Mouse (Mus musculus): ENCODE data around the gene Pde9a. TPM values are rescaled to one million over a fixed set of nuclear protein-coding genes. Genes with fewer than 3 reads are reported as not detected.

Pde9a gene
- polyA plus RNA-seq, 1 experiment from 2014 or later = 31.5 TPM

DNA sequence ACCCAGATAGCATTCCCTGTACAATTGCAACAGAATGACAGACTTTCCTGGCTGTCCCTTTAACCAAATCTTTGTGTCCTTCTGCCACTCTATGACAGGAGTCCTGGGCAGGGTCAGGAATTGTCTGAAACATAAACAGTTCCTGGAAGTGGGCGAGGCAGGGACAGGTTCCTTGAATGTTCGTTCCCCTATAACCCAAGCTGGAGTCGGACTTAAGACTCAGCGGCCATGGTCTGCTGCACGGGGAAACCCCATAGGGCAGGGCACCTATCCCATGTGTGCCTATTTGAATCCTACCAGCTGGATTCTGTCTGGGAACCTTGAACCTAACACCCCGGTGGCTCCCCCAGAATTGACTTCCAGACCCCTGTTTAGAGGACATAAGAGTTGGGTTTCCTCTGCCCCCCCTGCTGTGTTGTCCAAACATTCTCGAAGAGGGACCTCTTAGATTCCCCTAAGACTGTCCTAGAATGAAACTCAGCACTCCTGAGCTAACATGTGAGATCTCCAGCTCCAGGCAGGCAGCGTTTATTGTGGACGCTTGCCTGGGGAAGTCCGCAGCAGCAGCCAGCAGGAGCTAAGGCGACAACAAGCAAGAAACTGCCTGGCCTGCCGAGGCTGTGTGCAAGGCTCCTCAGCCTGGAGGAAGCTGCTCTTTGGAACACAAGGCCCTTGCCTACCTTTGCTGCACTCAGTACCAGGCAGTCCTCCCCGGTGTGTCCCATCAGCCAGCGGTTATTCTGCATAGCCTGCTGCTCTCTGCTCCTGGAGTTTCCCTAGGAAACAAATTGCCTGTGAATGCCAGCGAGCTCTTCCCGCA, 48.2 kb downstream of the Pde9a start:
- H3K9me3 ChIP-seq (ENCODE audit: control insufficient read depth, low read length) = peaks cover 3% of the 10 kb centered on the region; the same call in 1 of the 2 replicates
- no peak overlapping the region for H3K4me3 ChIP-seq (ENCODE audit: low read length)
- peaks cover 10% of the 10 kb centered on the region; the same call in 1 of the 2 replicates for H3K36me3 ChIP-seq (ENCODE audit: control insufficient read depth, insufficient read depth, low read length)
- H3K4me2 ChIP-seq (ENCODE audit: low read depth, low read length) = peak overlapping the region; percentile 21; the same call in 1 of the 2 replicates
- no peaks in the 10 kb centered on the region for H3K27me3 ChIP-seq (ENCODE audit: control insufficient read depth, insufficient read depth, low read depth, low read length)
- ATAC-seq (ENCODE audit: low read depth) = no peak
- peaks cover 18% of the 10 kb centered on the region for H3K4me1 ChIP-seq (replicated peaks; ENCODE audit: control insufficient read depth, insufficient read depth, low read length)
- H3K9ac ChIP-seq (ENCODE audit: low read length) = peak overlapping the region; percentile 27; the same call in 1 of the 2 replicates
- H3K27ac ChIP-seq (ENCODE audit: low read length) = peak overlapping the region; percentile 28; the same call in 1 of the 2 replicates
- 18% methylated on average over 16 of the region's 16 CpGs for WGBS

DNA sequence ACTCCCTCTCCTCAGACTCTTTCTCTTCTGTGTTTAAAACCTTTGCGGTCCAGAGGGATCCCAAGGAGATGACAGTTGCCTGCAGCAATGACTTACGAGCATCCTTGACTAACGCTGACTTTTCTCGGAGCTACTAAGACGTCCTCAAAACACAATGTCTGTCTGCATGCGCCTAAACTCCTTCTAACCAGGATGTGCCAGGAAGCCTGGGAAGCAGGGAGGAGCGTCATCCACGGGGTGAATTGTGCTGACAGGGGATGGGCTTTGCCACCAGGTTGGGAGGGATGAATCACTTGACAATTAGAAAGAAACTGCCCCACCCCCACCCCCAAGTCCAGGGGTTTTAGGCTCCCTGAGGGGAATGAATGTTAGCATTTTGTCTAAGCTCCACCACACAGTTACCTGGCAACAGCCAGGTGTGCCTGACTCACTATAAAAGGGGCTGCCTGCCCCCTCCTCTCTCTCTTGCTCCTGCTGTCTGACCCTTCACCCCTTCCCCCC, 48.9 kb downstream of the Pde9a start:
- Histone ChIP-seq H3K9ac (ENCODE audit: low read length) (no peak overlapping the region; the same call in 1 of the 2 replicates), H3K4me3 (ENCODE audit: low read length) (no peak overlapping the region), H3K4me2 (ENCODE audit: low read depth, low read length) (no peak overlapping the region), H3K27ac (ENCODE audit: low read length) (no peak overlapping the region), H3K9me3 (ENCODE audit: control insufficient read depth, low read length) (no peaks in the 10 kb centered on the region), H3K4me1 (replicated peaks; ENCODE audit: control insufficient read depth, insufficient read depth, low read length) (peaks cover 18% of the 10 kb centered on the region), H3K27me3 (ENCODE audit: control insufficient read depth, insufficient read depth, low read depth, low read length) (no peaks in the 10 kb centered on the region), H3K36me3 (ENCODE audit: control insufficient read depth, insufficient read depth, low read length) (0 out of 2 replicates have a peak, but pooled peaks cover 5% of the 10 kb centered on the region)
- whole genome bisulfite sequencing = 14% methylated on average over 8 of the region's 8 CpGs
- ATAC-seq (ENCODE audit: low read depth) = no peak

DNA sequence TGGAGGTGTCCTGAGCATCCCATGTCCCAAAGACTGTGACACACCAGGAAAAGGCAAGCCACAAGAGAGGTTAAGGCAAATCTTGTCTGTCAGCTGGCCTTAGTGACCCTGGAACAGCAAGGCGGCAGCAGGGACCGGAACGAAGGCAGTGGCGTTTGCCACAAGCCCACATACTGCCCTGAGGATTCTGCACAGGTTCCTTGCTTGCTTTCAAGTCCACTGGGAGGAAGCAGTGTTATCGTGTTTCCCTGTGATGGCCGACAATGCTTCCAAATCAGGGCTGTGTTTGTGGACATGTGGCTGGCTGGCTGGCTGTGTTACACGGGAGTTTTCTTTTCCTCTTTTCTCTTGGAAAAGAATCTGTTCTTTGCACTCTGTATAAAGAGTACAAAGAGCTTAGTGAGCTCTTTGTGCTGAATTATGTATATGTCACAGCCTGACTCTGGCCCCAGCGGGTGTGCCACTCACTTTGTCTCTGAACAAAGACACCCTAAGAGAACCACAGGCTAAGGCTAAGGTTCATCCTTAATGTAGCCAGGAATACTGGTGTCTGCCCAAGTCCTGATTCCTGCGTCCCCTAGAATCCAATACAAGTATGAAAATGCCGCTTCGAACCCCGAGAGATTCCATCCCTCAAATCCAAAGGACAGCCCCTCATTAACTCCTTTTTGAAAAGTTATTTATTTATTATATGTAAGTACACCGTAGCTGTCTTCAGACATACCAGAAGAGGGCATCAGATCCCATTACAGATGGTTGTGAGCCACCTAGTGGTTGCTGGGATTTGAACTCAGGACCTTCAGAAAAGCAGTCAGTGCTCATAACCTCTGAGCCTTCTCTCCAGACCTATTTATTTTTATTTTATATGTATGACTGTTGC, 50.2 kb downstream of the Pde9a start:
- H3K9me3 ChIP-seq (ENCODE audit: control insufficient read depth, low read length) = no peaks in the 10 kb centered on the region
- WGBS = 77% methylated on average over 13 of the region's 13 CpGs
- H3K9ac ChIP-seq (ENCODE audit: low read length) = no peak overlapping the region
- no peak overlapping the region for H3K27ac ChIP-seq (ENCODE audit: low read length)
- H3K36me3 ChIP-seq (ENCODE audit: control insufficient read depth, insufficient read depth, low read length) = no peaks in the 10 kb centered on the region
- H3K4me1 ChIP-seq (replicated peaks; ENCODE audit: control insufficient read depth, insufficient read depth, low read length) = peaks cover 18% of the 10 kb centered on the region
- no peak for ATAC-seq (ENCODE audit: low read depth)
- no peaks in the 10 kb centered on the region for H3K27me3 ChIP-seq (ENCODE audit: control insufficient read depth, insufficient read depth, low read depth, low read length)
- H3K4me3 ChIP-seq (ENCODE audit: low read length) = no peak overlapping the region
- H3K4me2 ChIP-seq (ENCODE audit: low read depth, low read length) = no peak overlapping the region

DNA sequence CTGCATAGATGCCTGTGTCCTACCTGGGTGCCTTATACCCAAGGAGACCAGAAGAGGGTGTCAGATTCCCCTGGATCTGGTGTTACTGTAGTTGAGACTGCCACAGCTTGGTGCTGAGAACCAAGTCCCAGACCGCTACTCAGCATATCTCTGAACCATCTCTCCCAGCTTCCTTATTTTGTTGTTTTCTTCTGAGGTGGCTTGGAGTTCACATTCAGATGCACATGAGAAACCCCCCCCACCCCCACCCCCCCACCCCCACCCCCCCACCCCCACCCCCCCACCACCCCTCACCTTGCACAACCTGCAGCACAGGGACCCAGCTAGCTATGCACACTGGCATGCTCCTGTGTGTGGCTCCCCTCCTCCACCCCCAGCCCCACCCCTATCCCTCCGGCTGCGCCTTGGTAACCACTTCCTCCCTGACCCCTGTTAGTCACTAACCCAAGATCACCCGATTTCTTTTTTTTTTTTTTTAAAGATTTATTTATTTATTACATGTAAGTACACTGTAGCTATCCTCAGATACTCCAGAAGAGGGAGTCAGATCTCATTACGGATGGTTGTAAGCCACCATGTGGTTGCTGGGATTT, 50.9 kb downstream of the Pde9a start:
- H3K27me3 ChIP-seq (ENCODE audit: control insufficient read depth, insufficient read depth, low read depth, low read length) = no peaks in the 10 kb centered on the region
- no peak overlapping the region for H3K9ac ChIP-seq (ENCODE audit: low read length)
- H3K36me3 ChIP-seq (ENCODE audit: control insufficient read depth, insufficient read depth, low read length) = no peaks in the 10 kb centered on the region
- no peak overlapping the region for H3K27ac ChIP-seq (ENCODE audit: low read length)
- H3K9me3 ChIP-seq (ENCODE audit: control insufficient read depth, low read length) = no peaks in the 10 kb centered on the region
- WGBS = 76% methylated on average over 4 of the region's 5 CpGs
- no peak for ATAC-seq (ENCODE audit: low read depth)
- peaks cover 18% of the 10 kb centered on the region for H3K4me1 ChIP-seq (replicated peaks; ENCODE audit: control insufficient read depth, insufficient read depth, low read length)
- no peak overlapping the region for H3K4me2 ChIP-seq (ENCODE audit: low read depth, low read length)
- no peak overlapping the region for H3K4me3 ChIP-seq (ENCODE audit: low read length)

DNA sequence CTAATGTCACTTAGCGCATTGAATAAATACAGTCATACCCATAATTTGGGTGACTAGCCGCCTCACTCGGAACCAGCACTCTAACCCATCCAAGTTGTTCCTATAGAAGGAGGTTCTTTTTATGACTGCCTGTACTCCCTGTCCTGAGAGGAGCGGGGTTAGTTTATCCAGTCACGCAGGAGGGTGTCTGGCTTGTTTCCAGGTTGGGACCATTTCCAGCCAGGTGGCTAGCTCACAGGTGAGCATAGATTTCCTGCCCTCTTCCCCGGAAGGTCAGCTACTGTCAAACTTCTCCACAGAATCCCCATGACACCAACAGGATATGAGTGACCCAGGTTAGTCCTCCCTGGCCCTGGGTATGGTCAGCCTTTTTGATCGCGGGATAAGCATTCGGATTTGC, 51.5 kb downstream of the Pde9a start:
- Histone ChIP-seq H3K9ac (ENCODE audit: low read length) (no peak overlapping the region), H3K4me3 (ENCODE audit: low read length) (no peak overlapping the region), H3K27me3 (ENCODE audit: control insufficient read depth, insufficient read depth, low read depth, low read length) (no peaks in the 10 kb centered on the region), H3K36me3 (ENCODE audit: control insufficient read depth, insufficient read depth, low read length) (no peaks in the 10 kb centered on the region), H3K4me1 (replicated peaks; ENCODE audit: control insufficient read depth, insufficient read depth, low read length) (peaks cover 15% of the 10 kb centered on the region), H3K4me2 (ENCODE audit: low read depth, low read length) (no peak overlapping the region), H3K27ac (ENCODE audit: low read length) (no peak overlapping the region), H3K9me3 (ENCODE audit: control insufficient read depth, low read length) (no peaks in the 10 kb centered on the region)
- 87% methylated on average over 9 of the region's 9 CpGs for WGBS
- ATAC-seq (ENCODE audit: low read depth) = no peak

DNA sequence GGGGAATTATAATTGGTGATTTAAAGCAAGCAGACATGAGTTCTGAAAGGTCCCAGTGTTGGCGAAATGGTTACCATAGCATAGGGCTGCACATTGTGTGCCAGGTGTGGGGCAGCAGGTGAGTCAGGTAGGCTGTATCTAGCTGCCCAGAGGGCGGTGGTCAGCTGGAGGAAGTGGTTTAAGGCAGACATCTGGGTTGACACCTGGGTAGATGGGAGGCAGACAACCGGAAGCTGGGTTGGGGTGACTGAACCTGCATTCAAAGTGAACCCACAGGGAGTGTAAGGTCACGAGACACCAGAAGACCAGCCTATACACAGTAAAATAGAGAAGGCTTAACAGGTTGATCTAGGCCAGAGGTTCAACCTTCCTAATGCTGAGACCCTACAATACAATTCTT, 54.0 kb downstream of the Pde9a start:
- H3K9ac ChIP-seq (ENCODE audit: low read length) = no peak overlapping the region
- 86% methylated on average over 4 of the region's 4 CpGs for WGBS
- H3K27me3 ChIP-seq (ENCODE audit: control insufficient read depth, insufficient read depth, low read depth, low read length) = no peaks in the 10 kb centered on the region
- no peak overlapping the region for H3K4me2 ChIP-seq (ENCODE audit: low read depth, low read length)
- no peak overlapping the region for H3K27ac ChIP-seq (ENCODE audit: low read length)
- H3K36me3 ChIP-seq (ENCODE audit: control insufficient read depth, insufficient read depth, low read length) = no peaks in the 10 kb centered on the region
- ATAC-seq (ENCODE audit: low read depth) = no peak
- H3K4me1 ChIP-seq (replicated peaks; ENCODE audit: control insufficient read depth, insufficient read depth, low read length) = peaks cover 5% of the 10 kb centered on the region
- no peak overlapping the region for H3K4me3 ChIP-seq (ENCODE audit: low read length)
- H3K9me3 ChIP-seq (ENCODE audit: control insufficient read depth, low read length) = no peaks in the 10 kb centered on the region

DNA sequence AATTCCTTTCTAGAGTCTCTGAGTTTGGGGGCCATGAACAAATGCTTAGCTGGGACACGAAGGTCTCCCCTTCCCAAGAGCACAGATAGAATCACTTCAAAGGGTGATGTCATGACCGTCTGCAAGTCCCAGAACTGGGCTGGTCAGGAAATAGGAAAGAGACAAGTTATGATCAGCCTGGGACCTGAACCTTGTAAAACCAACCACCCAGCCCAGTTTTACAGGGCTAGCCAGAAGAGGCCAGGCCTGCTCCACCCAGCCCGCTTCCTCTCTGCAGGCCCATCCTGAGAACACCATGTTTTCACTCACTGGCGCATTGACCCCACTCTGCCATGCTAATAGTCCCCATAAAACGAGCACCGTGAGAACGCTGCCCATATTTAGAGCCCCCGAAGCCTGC, 56.5 kb downstream of the Pde9a start:
- Histone ChIP-seq H3K4me1 (replicated peaks; ENCODE audit: control insufficient read depth, insufficient read depth, low read length) (peaks cover 12% of the 10 kb centered on the region), H3K9me3 (ENCODE audit: control insufficient read depth, low read length) (no peaks in the 10 kb centered on the region), H3K27ac (ENCODE audit: low read length) (no peak overlapping the region), H3K4me2 (ENCODE audit: low read depth, low read length) (no peak overlapping the region), H3K9ac (ENCODE audit: low read length) (no peak overlapping the region), H3K36me3 (ENCODE audit: control insufficient read depth, insufficient read depth, low read length) (no peaks in the 10 kb centered on the region; the same call in 1 of the 2 replicates), H3K4me3 (ENCODE audit: low read length) (no peak overlapping the region), H3K27me3 (ENCODE audit: control insufficient read depth, insufficient read depth, low read depth, low read length) (no peaks in the 10 kb centered on the region)
- no peak for ATAC-seq (ENCODE audit: low read depth)
- 77% methylated on average over 8 of the region's 8 CpGs for WGBS

DNA sequence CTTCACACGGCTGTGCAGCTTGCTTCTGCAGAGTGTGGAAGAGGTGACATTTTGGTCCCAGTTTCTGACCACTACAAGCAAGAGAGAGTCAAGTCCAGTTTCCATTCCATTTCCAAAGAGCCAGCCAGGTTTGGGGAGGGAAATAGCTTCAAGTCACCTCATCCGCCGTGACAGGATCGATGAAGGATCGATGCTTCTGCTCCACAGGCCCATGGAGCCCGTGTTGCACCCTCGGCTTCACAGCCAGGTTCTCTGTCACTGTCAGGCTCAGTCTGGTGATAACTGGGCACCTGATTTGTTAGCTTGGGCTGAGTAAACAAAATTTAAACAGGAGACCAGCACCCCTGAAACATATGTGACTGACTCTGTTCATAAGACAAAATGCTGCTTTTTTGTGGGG, 58.2 kb downstream of the Pde9a start:
- no peak overlapping the region for H3K4me3 ChIP-seq (ENCODE audit: low read length)
- WGBS = 46% methylated on average over 7 of the region's 7 CpGs
- no peak overlapping the region for H3K27ac ChIP-seq (ENCODE audit: low read length)
- no peak overlapping the region for H3K4me2 ChIP-seq (ENCODE audit: low read depth, low read length)
- no peak overlapping the region for H3K9ac ChIP-seq (ENCODE audit: low read length)
- H3K27me3 ChIP-seq (ENCODE audit: control insufficient read depth, insufficient read depth, low read depth, low read length) = no peaks in the 10 kb centered on the region
- H3K9me3 ChIP-seq (ENCODE audit: control insufficient read depth, low read length) = no peaks in the 10 kb centered on the region
- H3K4me1 ChIP-seq (replicated peaks; ENCODE audit: control insufficient read depth, insufficient read depth, low read length) = peaks cover 12% of the 10 kb centered on the region
- no peaks in the 10 kb centered on the region; the same call in 1 of the 2 replicates for H3K36me3 ChIP-seq (ENCODE audit: control insufficient read depth, insufficient read depth, low read length)
- ATAC-seq (ENCODE audit: low read depth) = no peak
